Mouse (Mus musculus): Measurements from ENCODE around the gene Bcl9l. TPM values are rescaled to one million over a fixed set of nuclear protein-coding genes. Genes with fewer than 3 reads are reported as not detected.

Bcl9l gene
- polyA plus RNA-seq, 1 experiment: 61.6 TPM

GRCm38 (mm10) chr9:44518068-44518467 lies 35.4 kb downstream of the Bcl9l start:
- H3K4me3 ChIP-seq (ENCODE audit: insufficient read depth, low read length): no peak overlapping the region
- peaks cover 9% of the 10 kb centered on the region; the same call in 1 of the 2 replicates for H3K4me1 ChIP-seq (ENCODE audit: control insufficient read depth, insufficient read depth, low read length)
- TF ChIP-seq CTCF (IDR thresholded peaks at IDR 0.05; ENCODE audit: borderline replicate concordance, insufficient read depth, low read length): no peak
- TF ChIP-seq POLR2A (IDR thresholded peaks at IDR 0.05; ENCODE audit: low read depth, low read length): no peak
- H3K27ac ChIP-seq (ENCODE audit: insufficient read depth, low read length): peak overlapping the region; percentile 38; the same call in 1 of the 2 replicates

GRCm38 (mm10) chr9:44521927-44522326 lies 39.3 kb downstream of the Bcl9l start:
- TF ChIP-seq POLR2A (IDR thresholded peaks at IDR 0.05; ENCODE audit: low read depth, low read length): no peak
- no peak for TF ChIP-seq CTCF (IDR thresholded peaks at IDR 0.05; ENCODE audit: borderline replicate concordance, insufficient read depth, low read length)
- H3K4me3 ChIP-seq (ENCODE audit: insufficient read depth, low read length): no peak overlapping the region
- H3K4me1 ChIP-seq (ENCODE audit: control insufficient read depth, insufficient read depth, low read length): peaks cover 9% of the 10 kb centered on the region; the same call in 1 of the 2 replicates
- H3K27ac ChIP-seq (ENCODE audit: insufficient read depth, low read length): no peak overlapping the region

GRCm38 (mm10) chr9:44523686-44524085 lies 41.1 kb downstream of the Bcl9l start:
- no peak overlapping the region for H3K27ac ChIP-seq (ENCODE audit: insufficient read depth, low read length)
- no peaks in the 10 kb centered on the region for H3K4me1 ChIP-seq (ENCODE audit: control insufficient read depth, insufficient read depth, low read length)
- TF ChIP-seq CTCF (IDR thresholded peaks at IDR 0.05; ENCODE audit: borderline replicate concordance, insufficient read depth, low read length): no peak
- TF ChIP-seq POLR2A (IDR thresholded peaks at IDR 0.05; ENCODE audit: low read depth, low read length): no peak
- H3K4me3 ChIP-seq (ENCODE audit: insufficient read depth, low read length): no peak overlapping the region

- H3K27ac ChIP-seq (ENCODE audit: insufficient read depth, low read length): no peak overlapping the region
- no peak for TF ChIP-seq CTCF (IDR thresholded peaks at IDR 0.05; ENCODE audit: borderline replicate concordance, insufficient read depth, low read length)
- no peak for TF ChIP-seq POLR2A (IDR thresholded peaks at IDR 0.05; ENCODE audit: low read depth, low read length)
- no peaks in the 10 kb centered on the region for H3K4me1 ChIP-seq (ENCODE audit: control insufficient read depth, insufficient read depth, low read length)
- H3K4me3 ChIP-seq (ENCODE audit: insufficient read depth, low read length): no peak overlapping the region
Observed at GRCm38 (mm10) chr9:44524235-44524826, 41.7 kb downstream of the Bcl9l start.

- Histone ChIP-seq H3K4me3 (ENCODE audit: insufficient read depth, low read length) (no peak overlapping the region), H3K4me1 (ENCODE audit: control insufficient read depth, insufficient read depth, low read length) (no peaks in the 10 kb centered on the region)
- TF ChIP-seq POLR2A (IDR thresholded peaks at IDR 0.05; ENCODE audit: low read depth, low read length): no peak
- no peak for TF ChIP-seq CTCF (IDR thresholded peaks at IDR 0.05; ENCODE audit: borderline replicate concordance, insufficient read depth, low read length)
Observed at GRCm38 (mm10) chr9:44525001-44525400, 42.4 kb downstream of the Bcl9l start.

GRCm38 (mm10) chr9:44525589-44525988 lies 43.0 kb downstream of the Bcl9l start:
- no peak for TF ChIP-seq POLR2A (IDR thresholded peaks at IDR 0.05; ENCODE audit: low read depth, low read length)
- no peak for TF ChIP-seq CTCF (IDR thresholded peaks at IDR 0.05; ENCODE audit: borderline replicate concordance, insufficient read depth, low read length)
- no peak overlapping the region for H3K27ac ChIP-seq (ENCODE audit: insufficient read depth, low read length)
- H3K4me3 ChIP-seq (ENCODE audit: insufficient read depth, low read length): no peak overlapping the region
- H3K4me1 ChIP-seq (ENCODE audit: control insufficient read depth, insufficient read depth, low read length): no peaks in the 10 kb centered on the region

More at GRCm38 (mm10) chr9:44525001-44525400, 42.4 kb downstream of the Bcl9l start:
- H3K27ac ChIP-seq (ENCODE audit: insufficient read depth, low read length): no peak overlapping the region

- TF ChIP-seq CTCF (IDR thresholded peaks at IDR 0.05; ENCODE audit: borderline replicate concordance, insufficient read depth, low read length) (no peak), POLR2A (IDR thresholded peaks at IDR 0.05; ENCODE audit: low read depth, low read length) (no peak)
- Histone ChIP-seq H3K27ac (ENCODE audit: insufficient read depth, low read length) (no peak overlapping the region), H3K4me3 (ENCODE audit: insufficient read depth, low read length) (no peak overlapping the region), H3K4me1 (ENCODE audit: control insufficient read depth, insufficient read depth, low read length) (no peaks in the 10 kb centered on the region)
Observed at GRCm38 (mm10) chr9:44526337-44527112, 43.9 kb downstream of the Bcl9l start.

- no peak overlapping the region for H3K4me3 ChIP-seq (ENCODE audit: insufficient read depth, low read length)
- no peaks in the 10 kb centered on the region for H3K4me1 ChIP-seq (ENCODE audit: control insufficient read depth, insufficient read depth, low read length)
- TF ChIP-seq CTCF (IDR thresholded peaks at IDR 0.05; ENCODE audit: borderline replicate concordance, insufficient read depth, low read length) (no peak), POLR2A (IDR thresholded peaks at IDR 0.05; ENCODE audit: low read depth, low read length) (no peak)
- H3K27ac ChIP-seq (ENCODE audit: insufficient read depth, low read length): no peak overlapping the region
Observed at GRCm38 (mm10) chr9:44528340-44528739, 45.7 kb downstream of the Bcl9l start.

GRCm38 (mm10) chr9:44532991-44533580 lies 50.5 kb downstream of the Bcl9l start:
- Histone ChIP-seq H3K4me3 (ENCODE audit: insufficient read depth, low read length) (no peak overlapping the region), H3K4me1 (ENCODE audit: control insufficient read depth, insufficient read depth, low read length) (no peaks in the 10 kb centered on the region), H3K27ac (ENCODE audit: insufficient read depth, low read length) (no peak overlapping the region)
- no peak for TF ChIP-seq CTCF (IDR thresholded peaks at IDR 0.05; ENCODE audit: borderline replicate concordance, insufficient read depth, low read length)
- TF ChIP-seq POLR2A (IDR thresholded peaks at IDR 0.05; ENCODE audit: low read depth, low read length): no peak
